Mouse (Mus musculus) gonadal fat pad, adult 2 months (tissue): Measurements from ENCODE around the gene Serping1. TPM values are rescaled to one million over a fixed set of nuclear protein-coding genes. Genes with fewer than 3 reads are reported as not detected.
"Not testable (repeated sequence)": the region's sequence is repeated elsewhere in the genome, so short reads cannot be mapped to it uniquely, and the experiment has no call there.

Experiments
- DNase-seq: peaks from one replicate; pipeline ENCODE4 v3.0.0-alpha.2; 2012; ENCODE audit warnings: low read depth
- polyA plus RNA-seq: library from polyadenylated mRNA; depleted of rRNA; stranded (reverse); fragments of >200 nt; gene quantifications from 2 replicates; pipeline ENCODE4 v1.2.3, GENCODE M21; 2012; rRNA removed

The Serping1 gene
- 547 and 588 TPM in 2 replicates for polyA plus RNA-seq

DNA sequence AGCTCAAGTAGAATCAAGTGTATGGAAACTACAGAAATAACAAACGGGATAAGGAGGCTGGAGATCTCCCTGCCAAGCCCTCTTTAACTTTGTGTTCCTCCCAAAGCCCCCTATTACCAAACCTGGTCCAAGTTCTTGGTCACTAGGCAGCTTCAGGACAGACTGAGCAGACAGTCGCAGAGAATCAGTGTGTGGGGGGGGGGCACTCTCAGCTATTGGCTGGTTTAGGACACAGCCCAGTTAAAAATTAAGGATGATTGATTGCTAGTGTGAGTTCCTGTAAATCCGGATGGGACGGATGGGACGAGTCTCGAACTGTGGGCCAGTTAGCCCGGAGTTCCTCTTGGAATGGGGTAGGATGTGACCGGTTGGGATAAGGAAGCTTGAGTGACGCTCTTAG is at the start of gene Serping1:
TSS of gene Serping1 (minus strand) at position 204 of the 400 bp plus-strand sequence.
- DNase-seq: no peak

DNA sequence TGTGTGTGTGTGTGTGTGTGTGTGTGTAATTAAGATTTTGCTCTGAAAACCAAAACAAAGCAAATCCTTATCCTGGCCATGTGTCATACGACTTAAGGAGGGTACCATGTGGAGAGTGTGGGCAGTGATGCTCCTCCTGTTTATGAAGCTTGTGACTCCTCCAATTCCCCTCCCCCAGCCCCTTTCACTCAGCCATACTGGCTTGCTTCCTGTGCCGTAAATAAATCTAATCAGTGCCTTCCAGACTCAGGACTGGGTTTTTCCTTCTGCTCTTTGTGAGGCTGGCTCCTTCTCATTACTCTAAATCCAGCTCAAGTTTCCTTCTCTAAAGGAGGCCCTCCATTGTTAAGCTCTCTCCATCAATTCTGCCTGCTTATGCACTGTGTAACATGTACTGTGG is 48.0 kb upstream of the Serping1 start:
- no peak for DNase-seq

DNA sequence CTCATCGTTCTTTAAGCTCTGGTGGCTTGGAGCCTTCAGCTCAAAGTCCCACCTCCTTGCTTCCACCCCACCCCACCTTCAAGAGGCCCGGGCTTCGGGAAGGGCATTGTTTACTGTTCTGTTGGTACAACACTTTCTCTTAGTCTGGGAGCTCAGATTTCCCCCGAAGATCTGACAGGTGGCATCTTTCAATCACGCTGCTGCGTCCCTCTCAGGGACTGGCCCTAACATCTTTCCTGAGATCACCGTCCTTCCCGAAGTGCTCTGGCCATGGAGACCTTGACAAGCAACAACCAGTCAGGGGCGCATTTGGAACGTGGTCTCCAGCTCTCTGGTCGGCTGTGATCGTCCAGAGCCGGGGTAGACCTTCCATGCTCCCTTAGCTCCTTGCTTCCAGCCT is 47.3 kb upstream of the Serping1 start, which contains the start of gene Smtnl1:
TSS of gene Smtnl1 (minus strand) at position 101 of the 400 bp plus-strand sequence.
- no peak for DNase-seq

DNA sequence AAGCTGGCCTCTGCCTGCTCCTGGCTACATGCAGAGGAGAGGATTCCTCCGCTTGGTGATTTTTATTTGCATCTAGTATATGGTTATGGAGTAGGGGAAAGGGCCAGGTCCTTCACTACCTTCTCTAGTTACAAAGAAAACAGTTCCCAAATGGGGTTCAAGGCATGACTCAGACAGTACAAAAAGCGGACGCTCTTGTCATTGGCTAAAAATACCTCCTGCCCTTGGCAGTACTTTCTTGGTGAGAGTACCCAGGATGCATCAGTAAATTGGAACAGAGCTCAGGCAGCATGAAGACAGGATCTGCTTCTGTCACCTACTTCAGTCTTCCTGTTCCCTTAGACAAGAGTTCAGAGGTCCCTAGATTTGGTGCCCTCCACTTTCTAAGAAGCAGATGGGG is 44.6 kb upstream of the Serping1 start:
- DNase-seq: no peak

DNA sequence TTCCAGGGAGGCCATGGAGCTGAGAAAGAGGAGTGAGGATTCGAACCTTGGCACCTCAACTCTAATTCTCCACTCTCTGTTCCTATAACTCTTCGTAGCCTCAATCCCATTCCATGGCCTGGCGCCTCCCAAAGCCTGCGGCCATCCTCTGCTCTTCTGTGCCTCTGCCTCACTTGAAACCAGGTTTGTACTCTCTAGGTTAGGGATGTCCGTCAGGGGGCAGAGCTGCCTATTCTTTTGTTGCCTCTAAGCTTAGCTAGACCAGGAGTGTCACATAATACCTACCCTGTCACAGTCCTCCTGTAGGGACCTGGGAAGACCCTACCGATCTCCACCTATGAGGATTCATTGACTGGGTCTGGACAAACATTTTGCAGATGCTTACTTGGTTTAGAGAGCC is 37.4 kb upstream of the Serping1 start:
- DNase-seq: no peak

DNA sequence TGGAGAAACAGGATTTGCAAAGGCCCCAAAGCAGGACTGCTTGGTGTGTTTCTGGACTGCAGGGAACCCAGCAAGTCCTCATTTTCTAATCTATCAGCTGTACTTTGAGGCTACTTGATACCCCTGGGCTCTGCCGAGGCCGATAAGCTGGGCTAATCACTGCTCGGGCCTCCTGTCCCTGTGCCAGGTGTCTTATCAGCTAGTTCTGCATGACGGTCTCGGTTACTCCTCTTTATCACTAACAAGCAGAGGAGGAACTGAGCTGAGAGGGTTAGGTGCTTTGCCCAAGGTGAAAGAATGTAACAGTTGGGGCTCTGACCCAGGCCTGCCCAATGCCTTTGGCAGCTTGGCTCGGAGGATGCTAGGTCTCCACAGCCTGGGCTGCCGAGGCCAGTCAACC is 36.6 kb upstream of the Serping1 start:
- no peak for DNase-seq

DNA sequence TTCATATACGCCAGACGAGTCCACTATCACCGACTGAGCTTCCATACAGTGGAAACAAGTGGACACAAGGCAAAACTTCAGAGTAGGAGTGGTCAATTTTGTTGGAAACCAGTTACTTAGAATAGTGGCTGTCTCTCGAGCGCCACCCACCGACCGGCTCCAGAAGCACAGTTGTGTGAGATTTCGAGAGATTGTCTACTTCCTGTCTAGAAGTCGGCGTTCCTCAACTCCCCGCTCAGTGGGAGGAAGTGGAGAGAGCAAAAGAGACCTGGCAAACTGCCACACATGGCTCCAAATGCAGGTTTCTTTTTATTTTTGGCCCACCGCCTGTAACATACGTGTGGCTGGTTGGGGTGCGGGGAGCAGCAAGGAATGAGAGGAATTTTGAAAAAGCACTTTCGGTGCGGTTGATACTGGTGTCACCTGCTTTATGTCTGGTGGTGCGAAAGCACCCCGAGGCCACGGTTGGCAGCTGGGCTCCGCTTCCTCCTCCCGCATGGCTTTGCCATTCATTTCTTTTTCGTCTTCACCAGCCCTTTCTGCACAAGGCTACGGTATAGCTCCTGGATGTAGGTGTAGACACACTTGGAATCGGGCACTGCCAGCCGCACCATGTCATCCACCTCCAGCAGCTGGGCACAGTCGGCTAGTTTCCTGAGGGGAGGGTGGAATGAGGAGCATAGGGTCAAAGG is 35.8 kb upstream of the Serping1 start:
- no peak for DNase-seq

DNA sequence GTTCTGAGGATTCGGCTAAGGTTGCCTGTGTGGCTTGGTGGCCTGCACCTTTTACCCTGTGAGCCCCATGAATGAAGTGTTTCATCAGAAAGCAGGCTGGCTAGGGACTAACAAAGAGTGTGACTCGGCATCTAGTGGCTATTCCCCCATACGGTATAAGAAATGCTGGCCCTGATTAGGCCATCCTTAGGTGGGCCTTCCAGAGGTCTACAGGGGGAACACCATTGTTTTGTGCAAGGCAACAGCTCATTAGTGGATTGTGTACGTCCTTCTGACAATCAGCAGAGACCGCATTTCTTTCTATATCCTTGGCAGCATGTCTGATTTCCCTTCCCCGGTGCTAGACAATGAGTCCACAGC is 35.3 kb upstream of the Serping1 start:
- DNase-seq: no peak

DNA sequence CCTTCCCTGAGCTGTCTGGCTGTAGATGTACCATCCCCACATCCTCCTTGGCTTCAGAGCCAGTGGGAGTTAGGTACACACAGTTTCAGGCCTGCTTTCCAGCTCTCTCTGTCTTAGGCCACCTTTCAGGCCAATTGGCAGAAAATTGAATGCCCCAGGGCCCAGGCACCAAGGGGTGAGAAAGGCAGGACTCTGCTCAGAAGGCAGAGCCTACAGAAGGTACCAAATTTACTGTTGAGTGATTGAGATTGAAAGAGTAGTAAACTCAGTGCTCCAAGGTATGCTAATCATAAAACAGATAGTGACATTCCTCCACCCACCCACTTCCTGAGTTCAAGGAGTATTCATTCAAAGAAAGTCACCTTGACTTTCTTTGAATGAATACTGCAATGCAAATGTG is 34.1 kb upstream of the Serping1 start:
- DNase-seq: no peak

DNA sequence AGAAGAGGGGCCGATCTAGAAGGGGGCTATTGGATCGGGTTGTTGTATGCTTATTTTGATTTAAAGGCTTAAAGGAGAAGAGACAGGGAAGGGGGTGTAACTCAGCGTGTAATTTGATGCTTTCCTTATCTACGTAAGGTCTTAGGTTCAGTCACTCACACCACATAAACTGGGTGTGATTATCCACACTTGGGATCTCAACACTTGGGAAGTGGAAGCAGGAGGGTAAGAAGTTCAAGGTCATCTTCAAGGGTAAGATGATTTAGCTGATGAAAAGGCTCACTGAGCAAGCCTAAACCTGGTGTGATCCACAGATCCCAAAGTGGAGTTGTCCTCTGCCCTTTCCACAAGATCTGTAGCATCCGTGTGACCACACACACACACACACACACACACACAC is 31.3 kb upstream of the Serping1 start:
- DNase-seq: no peak

DNA sequence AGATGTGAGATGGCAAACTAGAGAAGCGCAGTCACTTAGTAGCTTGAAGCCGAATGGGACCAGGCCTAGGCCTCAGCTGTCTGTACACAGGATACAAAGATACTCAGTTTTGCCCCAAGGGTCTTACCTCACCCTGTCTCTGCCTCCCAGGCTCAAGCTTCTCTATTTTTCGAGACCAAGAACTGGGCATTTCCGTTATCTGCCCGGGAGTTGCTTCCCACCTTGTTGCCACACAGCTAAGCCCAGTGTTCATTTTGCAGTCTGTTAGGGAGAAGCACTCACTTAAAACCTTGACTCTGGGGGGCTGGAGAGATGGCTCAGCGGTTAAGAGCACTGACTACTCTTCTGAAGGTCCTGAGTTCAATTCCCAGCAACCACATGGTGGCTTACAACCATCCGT is 28.7 kb upstream of the Serping1 start:
- DNase-seq: no peak

DNA sequence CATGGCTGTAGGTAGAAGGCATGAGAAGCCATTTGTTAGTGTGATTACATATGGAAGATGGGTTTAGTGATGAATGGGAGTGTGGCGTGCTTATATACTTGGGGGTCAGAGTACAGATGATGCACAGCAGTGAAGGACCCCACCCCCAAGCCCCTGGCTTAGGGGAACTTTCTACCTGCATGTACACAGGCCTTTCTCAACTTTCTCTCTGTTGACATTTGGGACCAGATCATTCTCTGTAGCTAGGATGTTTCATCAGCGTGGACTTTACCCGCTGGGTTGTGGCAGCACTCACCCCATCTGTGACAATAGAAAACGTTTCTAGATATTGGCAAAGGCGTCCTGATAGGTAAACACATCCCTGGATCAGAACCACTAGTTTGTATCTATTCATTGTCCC is 26.0 kb upstream of the Serping1 start:
- not testable (repeated sequence) for DNase-seq

DNA sequence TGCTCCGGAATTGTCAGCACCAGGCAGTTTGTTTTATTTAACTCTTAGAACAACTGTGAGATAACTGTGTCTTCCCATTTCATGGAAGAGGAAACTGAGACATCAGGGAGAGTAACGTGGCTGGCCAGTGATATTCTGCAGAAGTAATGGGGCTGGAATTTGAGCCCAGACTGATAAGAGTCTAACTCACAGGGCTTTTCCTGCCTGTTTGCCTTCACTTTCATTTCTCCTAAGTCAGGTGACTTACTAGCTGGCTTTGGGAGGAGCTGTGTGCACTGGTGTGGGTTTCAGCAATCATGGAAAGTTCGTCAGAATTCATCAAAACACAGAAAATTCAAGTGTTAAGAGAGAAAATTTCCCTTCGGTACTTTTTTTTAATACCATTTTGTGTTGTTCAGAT is 25.1 kb upstream of the Serping1 start:
- no peak for DNase-seq

DNA sequence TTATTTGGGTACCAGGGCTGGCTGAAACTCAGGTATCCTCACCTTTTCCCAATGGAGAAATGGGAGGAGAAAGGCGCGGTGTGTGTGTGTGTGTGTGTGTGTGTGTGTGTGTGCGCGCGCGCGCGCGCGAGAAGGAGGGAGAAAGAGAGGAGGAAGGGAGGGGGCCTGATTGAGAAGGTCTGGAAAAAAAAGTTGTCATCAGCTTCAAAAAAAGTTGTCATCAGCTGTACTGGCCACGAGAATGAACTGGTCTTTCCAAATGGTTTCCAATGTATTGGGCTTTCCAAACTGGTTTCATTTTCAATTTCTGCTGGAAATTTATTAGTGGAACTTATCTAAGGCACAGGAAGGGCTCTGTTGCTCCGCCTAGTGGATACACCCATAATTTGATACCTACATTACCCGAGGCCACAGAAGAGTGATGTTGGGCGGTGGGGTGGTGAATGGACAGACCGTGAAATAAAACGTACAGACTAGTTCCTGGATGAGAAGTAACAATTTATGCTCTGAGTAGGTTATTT is 23.9 kb upstream of the Serping1 start:
- DNase-seq: no peak

DNA sequence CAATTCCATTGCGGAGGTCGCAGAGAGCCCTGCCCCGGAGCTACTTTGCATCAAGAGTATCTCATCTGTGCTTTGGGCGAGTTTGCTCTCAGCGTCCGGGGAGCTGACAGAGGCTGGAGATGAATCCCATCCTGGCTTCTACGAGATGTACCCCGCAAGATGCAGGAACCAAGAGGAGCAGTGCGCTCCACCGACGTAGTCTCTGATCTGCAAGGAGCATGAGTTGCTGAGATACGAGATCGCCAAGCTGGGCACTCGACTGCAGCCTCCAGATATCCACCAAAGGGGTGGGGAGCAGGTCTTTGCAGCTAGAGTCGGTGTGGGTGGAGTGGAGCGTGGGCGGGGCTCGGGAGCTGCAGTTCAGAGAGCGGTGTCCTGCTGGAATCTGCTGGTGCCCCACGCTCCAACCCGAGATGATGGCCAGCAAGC is 23.3 kb upstream of the Serping1 start, which contains the start of gene Ube2l6:
TSS of gene Ube2l6 (plus strand) at position 336 of the 429 bp plus-strand sequence.
- no peak for DNase-seq

DNA sequence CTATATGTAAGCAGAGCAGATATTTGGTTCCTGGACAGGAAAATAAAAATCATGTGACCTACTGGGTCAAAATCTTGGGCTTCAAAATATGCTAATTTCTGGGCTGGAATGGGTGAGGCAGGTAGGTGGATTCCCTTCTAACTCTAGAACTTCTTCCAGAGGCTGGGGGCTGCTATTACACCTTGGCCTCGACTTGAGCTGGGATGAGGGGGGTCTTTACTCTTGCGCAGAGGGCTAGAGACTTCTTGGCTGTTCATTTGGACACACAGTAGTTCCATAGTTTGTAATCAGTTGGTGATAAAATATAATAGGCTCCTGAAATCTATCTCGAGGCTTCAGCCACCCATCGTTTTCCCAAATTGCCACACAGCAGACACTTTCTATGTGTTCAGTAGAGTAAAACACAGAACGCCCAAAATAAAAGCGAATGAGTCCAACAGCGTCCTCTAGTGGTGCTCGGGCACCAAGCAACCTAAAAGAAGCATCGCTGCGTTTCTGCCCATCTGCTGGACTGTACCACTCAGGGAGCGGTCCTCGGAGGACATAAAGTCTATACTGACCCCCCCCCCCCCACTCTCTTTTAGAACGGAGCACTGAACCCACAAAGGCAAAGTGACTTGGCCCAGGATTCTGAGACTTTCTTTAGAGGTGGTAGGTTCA is 22.7 kb upstream of the Serping1 start:
- no peak for DNase-seq

DNA sequence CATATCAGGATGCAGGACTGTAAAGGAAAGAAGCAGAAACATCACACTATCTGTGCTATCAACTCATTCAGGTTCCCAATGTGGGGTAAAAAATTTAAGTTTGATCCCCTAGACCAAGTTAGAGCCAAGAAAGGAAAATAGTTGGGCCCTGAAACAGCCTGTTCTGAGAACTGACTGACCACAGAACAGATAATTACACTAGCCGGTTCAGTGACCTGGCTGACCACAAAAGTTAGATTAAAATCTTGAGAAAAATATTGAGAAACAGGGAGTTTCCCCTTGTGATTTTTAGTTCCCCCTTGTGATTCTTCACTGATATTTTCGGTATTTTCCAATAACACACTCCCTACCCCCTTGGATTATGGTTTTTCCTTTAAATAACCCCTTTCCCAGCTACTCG is 18.6 kb upstream of the Serping1 start:
- no peak for DNase-seq

DNA sequence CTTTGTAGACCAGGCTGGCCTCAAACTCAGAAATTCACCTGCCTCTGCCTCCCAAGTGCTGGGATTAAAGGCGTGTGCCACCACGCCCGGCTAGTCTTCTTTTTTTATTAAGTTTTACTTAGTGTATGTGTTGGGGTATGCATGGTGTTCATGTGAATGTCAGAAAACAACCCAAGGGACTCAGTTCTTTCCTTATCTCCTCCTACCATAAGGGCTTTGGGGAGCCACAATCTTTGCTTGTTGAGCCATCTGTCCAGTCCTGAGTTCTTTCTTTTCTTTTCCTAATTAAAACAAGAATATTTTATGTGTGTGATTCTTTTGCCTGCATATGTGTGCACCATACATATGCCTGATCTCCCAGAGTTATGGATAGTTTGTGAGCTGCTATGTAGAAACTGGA is 17.9 kb upstream of the Serping1 start:
- no peak for DNase-seq

DNA sequence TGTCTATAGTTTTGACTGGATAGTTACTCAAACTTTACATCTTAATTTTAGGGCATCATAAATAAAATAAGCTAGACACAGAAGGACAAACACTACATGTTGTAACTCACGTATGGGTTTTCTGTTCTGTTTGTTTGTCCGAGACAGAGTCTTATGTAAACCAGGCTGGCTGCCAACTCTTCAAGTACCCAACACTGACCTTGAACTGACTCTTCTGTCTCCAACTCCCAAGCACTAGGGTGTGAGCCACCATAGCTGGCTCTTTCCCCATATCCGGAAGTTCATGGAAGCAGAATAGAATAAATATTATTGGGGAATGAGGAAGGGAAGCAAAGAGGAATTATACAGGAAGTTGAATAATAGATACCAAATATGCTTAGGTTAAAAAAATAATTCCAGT is 17.3 kb upstream of the Serping1 start:
- DNase-seq: no peak

DNA sequence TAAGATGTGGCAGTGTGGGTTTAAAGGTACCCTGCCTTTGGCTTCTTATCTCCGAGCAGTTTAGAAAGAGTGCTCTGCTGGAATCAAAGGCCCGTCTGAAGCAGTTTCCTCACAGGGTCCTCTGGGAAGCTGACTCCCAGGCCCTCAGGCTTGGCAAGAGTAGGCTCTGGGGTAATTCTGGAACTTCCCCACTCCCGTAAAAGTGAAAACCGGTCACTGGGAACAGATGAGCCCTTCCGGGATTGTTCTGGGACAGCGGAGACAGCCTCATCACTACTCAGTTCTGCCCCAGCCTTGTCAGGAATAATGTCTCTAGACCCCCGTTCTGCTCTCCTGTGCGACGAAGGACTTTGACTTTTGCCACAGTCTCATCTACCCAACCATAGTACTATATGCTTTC is 15.2 kb upstream of the Serping1 start:
- no peak for DNase-seq

DNA sequence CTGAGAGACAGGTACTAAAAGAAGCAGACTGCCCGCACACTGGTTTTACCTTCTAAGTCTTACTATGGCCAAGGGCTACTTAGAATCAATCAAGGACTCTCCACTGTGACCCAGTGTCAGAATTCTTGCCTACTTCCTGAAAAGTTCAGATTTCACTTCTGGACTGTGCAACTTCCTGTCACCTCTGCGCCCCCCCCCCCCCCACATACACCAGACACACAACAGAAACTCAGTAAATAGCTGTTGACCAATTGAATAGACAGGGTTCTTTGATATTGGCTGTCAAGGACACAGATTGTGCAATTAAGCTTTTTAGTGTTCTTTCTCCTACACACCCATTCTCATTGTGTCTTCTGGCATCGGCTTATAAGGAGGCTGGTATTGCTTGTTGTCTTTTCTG is 13.1 kb upstream of the Serping1 start:
- no peak for DNase-seq

DNA sequence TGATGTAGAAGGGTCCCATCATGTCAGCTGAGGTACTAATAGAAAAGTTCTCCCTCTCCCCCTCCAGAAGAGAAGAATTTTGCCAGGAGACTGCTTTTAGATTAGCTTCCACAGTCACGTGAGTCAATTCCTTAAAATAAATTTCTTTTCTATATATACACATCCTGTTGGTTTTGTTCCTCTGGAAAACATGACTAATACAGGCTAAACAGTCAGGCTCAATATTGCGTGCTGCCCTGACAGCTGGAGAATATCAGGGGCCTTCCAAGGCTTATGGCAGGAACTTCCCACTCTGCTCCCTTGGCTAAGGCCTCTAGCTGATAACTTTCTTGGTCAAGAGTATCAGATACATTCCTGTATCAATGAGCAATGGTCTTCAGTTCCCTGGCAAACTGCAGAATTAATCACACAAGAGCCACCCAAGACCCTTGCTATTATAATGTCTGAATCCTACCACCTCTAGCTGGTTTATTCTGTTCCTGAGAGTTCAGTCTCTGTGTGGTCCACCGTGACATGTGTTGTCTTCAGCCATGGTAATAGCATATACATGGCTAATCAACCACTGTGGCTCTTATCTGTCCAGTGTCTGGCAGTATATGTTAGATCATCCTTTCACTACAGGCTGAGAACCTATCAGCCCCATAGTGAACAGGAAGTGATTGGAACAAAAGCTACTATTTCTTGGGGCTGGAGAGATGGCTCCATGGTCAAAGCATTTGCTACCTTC is 8.8 kb upstream of the Serping1 start:
- no peak for DNase-seq

DNA sequence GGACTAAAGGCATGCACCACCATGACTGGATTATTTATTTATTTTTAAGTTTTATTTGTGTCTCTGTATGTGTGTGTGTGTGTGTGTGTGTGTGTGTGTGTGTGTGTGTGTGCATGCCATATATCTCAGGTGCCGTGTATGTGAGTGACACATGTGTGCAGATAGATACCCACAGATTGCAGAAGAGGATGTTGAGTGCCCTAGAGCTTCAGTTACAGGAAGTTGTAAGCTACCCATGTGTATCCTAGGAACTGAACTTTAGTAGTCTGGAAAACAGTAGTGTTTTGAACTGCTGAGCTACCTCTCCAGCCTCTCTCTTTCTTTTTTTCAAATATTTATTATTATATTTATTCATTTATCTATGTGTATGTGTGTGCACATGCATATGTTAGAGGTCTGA is 8.1 kb upstream of the Serping1 start:
- no peak for DNase-seq
